Mouse (Mus musculus): ENCODE results near the gene Stmn1. TPM values are rescaled to one million over a fixed set of nuclear protein-coding genes. Genes with fewer than 3 reads are reported as not detected.
A peak's percentile ranks its signal among the peaks of the same experiment; 100 is the strongest.

Stmn1 gene
- polyA plus RNA-seq, 1 experiment: 38.6 TPM

- H3K4me1 ChIP-seq (ENCODE audit: control insufficient read depth, insufficient read depth, low read length): peaks cover 7% of the 10 kb centered on the region
- H3K4me3 ChIP-seq (replicated peaks; ENCODE audit: extremely low read depth, low read depth, low read length): no peak overlapping the region
- TF ChIP-seq CTCF (IDR thresholded peaks at IDR 0.05; ENCODE audit: insufficient read depth, low read length) (no peak), POLR2A (IDR thresholded peaks at IDR 0.05; ENCODE audit: borderline replicate concordance, extremely low read depth, low read depth, low read length) (peak; percentile 38; the same call in 1 of the 2 replicates)
- no peak for DNase-seq
- 24% methylated on average over 6 of the region's 6 CpGs for WGBS
Observed at GRCm38 (mm10) chr4:134455310-134455709, 12.8 kb upstream of the Stmn1 start.

GRCm38 (mm10) chr4:134457130-134457825 lies 10.8 kb upstream of the Stmn1 start:
- WGBS: 54% methylated on average over 7 of the region's 7 CpGs
- Histone ChIP-seq H3K4me1 (ENCODE audit: control insufficient read depth, insufficient read depth, low read length) (peaks cover 3% of the 10 kb centered on the region; the same call in 1 of the 2 replicates), H3K4me3 (replicated peaks; ENCODE audit: extremely low read depth, low read depth, low read length) (no peak overlapping the region)
- no peak for TF ChIP-seq POLR2A (IDR thresholded peaks at IDR 0.05; ENCODE audit: borderline replicate concordance, extremely low read depth, low read depth, low read length)
- TF ChIP-seq CTCF (IDR thresholded peaks at IDR 0.05; ENCODE audit: insufficient read depth, low read length): no peak
- DNase-seq: no peak

- 79% methylated on average over 5 of the region's 5 CpGs for WGBS
- H3K4me1 ChIP-seq (ENCODE audit: control insufficient read depth, insufficient read depth, low read length): peaks cover 3% of the 10 kb centered on the region; the same call in 1 of the 2 replicates
- TF ChIP-seq POLR2A (IDR thresholded peaks at IDR 0.05; ENCODE audit: borderline replicate concordance, extremely low read depth, low read depth, low read length): no peak
- no peak for TF ChIP-seq CTCF (IDR thresholded peaks at IDR 0.05; ENCODE audit: insufficient read depth, low read length)
- no peak for DNase-seq
- no peak overlapping the region for H3K4me3 ChIP-seq (replicated peaks; ENCODE audit: extremely low read depth, low read depth, low read length)
Observed at GRCm38 (mm10) chr4:134458856-134459255, 9.3 kb upstream of the Stmn1 start.

GRCm38 (mm10) chr4:134460277-134460676 lies 7.8 kb upstream of the Stmn1 start:
- no peak for DNase-seq
- Histone ChIP-seq H3K4me3 (replicated peaks; ENCODE audit: extremely low read depth, low read depth, low read length) (no peak overlapping the region), H3K4me1 (ENCODE audit: control insufficient read depth, insufficient read depth, low read length) (peaks cover 3% of the 10 kb centered on the region; the same call in 1 of the 2 replicates)
- TF ChIP-seq POLR2A (IDR thresholded peaks at IDR 0.05; ENCODE audit: borderline replicate concordance, extremely low read depth, low read depth, low read length): no peak
- TF ChIP-seq CTCF (IDR thresholded peaks at IDR 0.05; ENCODE audit: insufficient read depth, low read length): no peak
- 54% methylated on average over 10 of the region's 10 CpGs for WGBS

- DNase-seq: no peak
- no peak overlapping the region for H3K4me3 ChIP-seq (replicated peaks; ENCODE audit: extremely low read depth, low read depth, low read length)
- TF ChIP-seq POLR2A (IDR thresholded peaks at IDR 0.05; ENCODE audit: borderline replicate concordance, extremely low read depth, low read depth, low read length) (no peak), CTCF (IDR thresholded peaks at IDR 0.05; ENCODE audit: insufficient read depth, low read length) (no peak)
- H3K4me1 ChIP-seq (ENCODE audit: control insufficient read depth, insufficient read depth, low read length): no peaks in the 10 kb centered on the region
- 73% methylated on average over 5 of the region's 5 CpGs for WGBS
Observed at GRCm38 (mm10) chr4:134461252-134461651, 6.9 kb upstream of the Stmn1 start.

GRCm38 (mm10) chr4:134465789-134466188 lies 2.3 kb upstream of the Stmn1 start:
- Histone ChIP-seq H3K4me1 (ENCODE audit: control insufficient read depth, insufficient read depth, low read length) (peaks cover 4% of the 10 kb centered on the region), H3K4me3 (replicated peaks; ENCODE audit: extremely low read depth, low read depth, low read length) (no peak overlapping the region)
- DNase-seq: no peak
- 59% methylated on average over 12 of the region's 12 CpGs for WGBS
- no peak for TF ChIP-seq CTCF (IDR thresholded peaks at IDR 0.05; ENCODE audit: insufficient read depth, low read length)
- no peak for TF ChIP-seq POLR2A (IDR thresholded peaks at IDR 0.05; ENCODE audit: borderline replicate concordance, extremely low read depth, low read depth, low read length)

- TF ChIP-seq POLR2A (IDR thresholded peaks at IDR 0.05; ENCODE audit: borderline replicate concordance, extremely low read depth, low read depth, low read length) (no peak), CTCF (IDR thresholded peaks at IDR 0.05; ENCODE audit: insufficient read depth, low read length) (no peak)
- WGBS: 58% methylated on average over 11 of the region's 11 CpGs
Observed at GRCm38 (mm10) chr4:134466381-134467262, 1.5 kb upstream of the Stmn1 start.

GRCm38 (mm10) chr4:134467435-134468214 lies 495 bp upstream of the Stmn1 start:
- DNase-seq: peak; percentile 62
- peak overlapping the region; percentile 63 for H3K4me3 ChIP-seq (replicated peaks; ENCODE audit: extremely low read depth, low read depth, low read length)
- TF ChIP-seq POLR2A (IDR thresholded peaks at IDR 0.05; ENCODE audit: borderline replicate concordance, extremely low read depth, low read depth, low read length) (peak; percentile 51; the same call in 1 of the 2 replicates), CTCF (IDR thresholded peaks at IDR 0.05; ENCODE audit: insufficient read depth, low read length) (no peak)
- H3K4me1 ChIP-seq (ENCODE audit: control insufficient read depth, insufficient read depth, low read length): peaks cover 4% of the 10 kb centered on the region
- WGBS: under 1% methylated on average over 31 of the region's 31 CpGs

More at GRCm38 (mm10) chr4:134466381-134467262, 1.5 kb upstream of the Stmn1 start:
- peaks cover 4% of the 10 kb centered on the region for H3K4me1 ChIP-seq (ENCODE audit: control insufficient read depth, insufficient read depth, low read length)
- no peak overlapping the region for H3K4me3 ChIP-seq (replicated peaks; ENCODE audit: extremely low read depth, low read depth, low read length)
- no peak for DNase-seq
